Mouse (Mus musculus): ENCODE measurements around the gene Kif1a. TPM values are rescaled to one million over a fixed set of nuclear protein-coding genes. Genes with fewer than 3 reads are reported as not detected.

The Kif1a gene
- total RNA-seq, 1 experiment = 10.2 TPM

DNA sequence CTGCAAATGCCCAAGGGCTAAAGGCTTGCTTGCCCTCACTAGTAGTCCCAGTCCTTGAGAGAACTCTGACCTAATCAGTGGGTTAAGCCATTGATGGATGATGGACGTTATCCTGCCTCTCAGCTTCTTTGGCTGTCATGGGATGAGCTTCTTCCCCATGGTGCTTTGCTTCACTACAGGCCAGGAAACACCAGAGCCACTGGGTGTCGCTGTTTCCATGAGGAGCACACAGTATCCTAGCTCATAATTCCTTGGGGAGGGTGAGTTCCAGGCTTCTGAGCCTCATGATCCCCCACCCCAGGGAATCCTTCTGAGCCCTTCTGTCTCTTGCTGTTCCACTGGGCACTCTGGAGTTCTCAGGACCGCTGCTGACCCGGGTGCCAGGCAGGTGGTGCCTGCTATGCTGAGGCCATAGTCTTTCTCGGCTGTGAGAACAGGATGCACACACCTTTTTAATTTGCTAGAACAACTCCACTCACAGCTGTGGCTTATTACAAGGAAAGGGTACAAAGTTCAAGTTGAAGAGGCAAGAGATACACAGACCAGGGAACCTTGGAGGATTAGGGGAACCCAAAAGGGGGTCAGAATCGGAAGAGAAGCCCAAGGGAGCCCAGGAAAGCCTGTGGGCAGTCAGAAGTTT, 27.1 kb upstream of the Kif1a start:
- Histone ChIP-seq H3K27ac (ENCODE audit: insufficient read depth, low read depth, low read length, poor library complexity, severe bottlenecking) (no peak overlapping the region), H3K9me3 (ENCODE audit: control insufficient read depth, insufficient read depth, low read depth, low read length) (no peaks in the 10 kb centered on the region), H3K36me3 (ENCODE audit: control insufficient read depth, insufficient read depth, low read length, poor library complexity, severe bottlenecking) (no peaks in the 10 kb centered on the region), H3K9ac (ENCODE audit: insufficient read depth, low read depth, low read length, poor library complexity, severe bottlenecking) (no peak overlapping the region), H3K4me3 (ENCODE audit: insufficient read depth in 1 of 2, low read depth in 1 of 2, low read length in 2 of 2, poor library complexity in 1 of 2, severe bottlenecking in 1 of 2) (no peak overlapping the region), H3K4me1 (ENCODE audit: control insufficient read depth in 2 of 2, insufficient read depth in 2 of 2, low read length in 2 of 2, poor library complexity in 1 of 2) (no peaks in the 10 kb centered on the region)
- DNase-seq (ENCODE audit: low read depth, low spot score) = peak; percentile 42
- in situ Hi-C loops (cut with MboI; ENCODE audit: low sequenced_read_pairs in 2 of 2, unreplicated experiment in 2 of 2) = no loop called here
- TF ChIP-seq CHD2 (IDR thresholded peaks at IDR 0.05; ENCODE audit: low read depth, low read length) = no peak
- 0 out of 2 replicates have a peak, but pooled peaks have one; percentile 5 for TF ChIP-seq ZC3H11A (IDR thresholded peaks at IDR 0.05; ENCODE audit: borderline replicate concordance, low read depth, low read length)

DNA sequence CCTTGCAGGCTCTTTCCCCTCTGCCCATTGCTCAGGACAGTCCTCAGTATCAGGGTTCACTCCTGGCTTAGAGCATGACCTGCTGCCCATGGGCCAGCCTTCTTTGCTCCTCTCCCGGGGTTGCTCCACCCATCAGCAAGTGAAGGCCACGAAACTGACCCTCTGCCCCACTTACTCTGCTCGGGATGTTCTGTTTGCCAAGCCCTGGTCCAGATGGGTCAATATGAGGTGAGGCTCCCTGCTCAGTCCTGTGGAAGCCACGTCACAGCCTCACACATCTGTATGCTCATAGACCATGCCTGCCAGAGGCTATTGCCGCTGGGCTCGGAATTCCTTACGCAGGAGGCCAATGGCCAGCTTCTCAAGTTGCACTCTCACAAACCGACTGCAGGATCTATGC, 26.5 kb upstream of the Kif1a start:
- DNase-seq (ENCODE audit: low read depth, low spot score) = no peak
- Histone ChIP-seq H3K9me3 (ENCODE audit: control insufficient read depth, insufficient read depth, low read depth, low read length) (no peaks in the 10 kb centered on the region), H3K36me3 (ENCODE audit: control insufficient read depth, insufficient read depth, low read length, poor library complexity, severe bottlenecking) (no peaks in the 10 kb centered on the region), H3K4me3 (ENCODE audit: insufficient read depth in 1 of 2, low read depth in 1 of 2, low read length in 2 of 2, poor library complexity in 1 of 2, severe bottlenecking in 1 of 2) (no peak overlapping the region), H3K9ac (ENCODE audit: insufficient read depth, low read depth, low read length, poor library complexity, severe bottlenecking) (no peak overlapping the region), H3K4me1 (ENCODE audit: control insufficient read depth in 2 of 2, insufficient read depth in 2 of 2, low read length in 2 of 2, poor library complexity in 1 of 2) (no peaks in the 10 kb centered on the region), H3K27ac (ENCODE audit: insufficient read depth, low read depth, low read length, poor library complexity, severe bottlenecking) (no peak overlapping the region)
- TF ChIP-seq MAFK (IDR thresholded peaks at IDR 0.05; ENCODE audit: insufficient read depth, low read depth, low read length) (no peak), HCFC1 (IDR thresholded peaks at IDR 0.05; ENCODE audit: borderline replicate concordance, insufficient read depth, low read length) (no peak), CHD2 (IDR thresholded peaks at IDR 0.05; ENCODE audit: low read depth, low read length) (no peak), ZC3H11A (IDR thresholded peaks at IDR 0.05; ENCODE audit: borderline replicate concordance, low read depth, low read length) (no peak), ZNF384 (IDR thresholded peaks at IDR 0.05; ENCODE audit: low read depth, low read length) (no peak)
- in situ Hi-C loops (cut with MboI; ENCODE audit: low sequenced_read_pairs in 2 of 2, unreplicated experiment in 2 of 2) = no loop called here

DNA sequence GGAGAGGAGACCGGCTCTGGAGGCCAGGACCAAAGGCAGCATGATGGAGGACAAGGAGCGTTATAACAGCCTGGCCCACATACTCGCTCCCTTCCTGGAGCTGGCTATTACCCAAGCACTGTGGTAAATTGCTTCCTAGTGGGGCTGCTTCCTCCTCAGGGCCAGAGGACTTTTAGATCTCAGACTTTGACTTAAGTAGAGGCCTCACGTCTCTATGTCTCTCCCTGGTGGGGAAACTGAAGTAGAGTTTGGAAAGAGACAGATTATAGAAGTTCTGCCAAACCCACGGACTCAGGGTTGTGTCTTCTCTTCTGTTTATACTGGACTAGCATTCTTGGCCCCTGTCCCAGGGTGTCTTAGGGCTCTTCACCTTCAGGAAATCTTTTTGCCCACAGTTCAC, 23.5 kb upstream of the Kif1a start:
- no peak overlapping the region for H3K9ac ChIP-seq (ENCODE audit: insufficient read depth, low read depth, low read length, poor library complexity, severe bottlenecking)
- no peak overlapping the region for H3K4me3 ChIP-seq (ENCODE audit: insufficient read depth in 1 of 2, low read depth in 1 of 2, low read length in 2 of 2, poor library complexity in 1 of 2, severe bottlenecking in 1 of 2)
- no peaks in the 10 kb centered on the region for H3K9me3 ChIP-seq (ENCODE audit: control insufficient read depth, insufficient read depth, low read depth, low read length)
- no peak for TF ChIP-seq ZNF384 (IDR thresholded peaks at IDR 0.05; ENCODE audit: low read depth, low read length)
- no peak for TF ChIP-seq MAFK (IDR thresholded peaks at IDR 0.05; ENCODE audit: insufficient read depth, low read depth, low read length)
- no peak for TF ChIP-seq ZC3H11A (IDR thresholded peaks at IDR 0.05; ENCODE audit: borderline replicate concordance, low read depth, low read length)
- TF ChIP-seq CHD2 (IDR thresholded peaks at IDR 0.05; ENCODE audit: low read depth, low read length) = no peak
- TF ChIP-seq HCFC1 (IDR thresholded peaks at IDR 0.05; ENCODE audit: borderline replicate concordance, insufficient read depth, low read length) = no peak
- in situ Hi-C loops (cut with MboI; ENCODE audit: low sequenced_read_pairs in 2 of 2, unreplicated experiment in 2 of 2) = no loop called here
- H3K36me3 ChIP-seq (ENCODE audit: control insufficient read depth, insufficient read depth, low read length, poor library complexity, severe bottlenecking) = no peaks in the 10 kb centered on the region
- H3K4me1 ChIP-seq (ENCODE audit: control insufficient read depth in 2 of 2, insufficient read depth in 2 of 2, low read length in 2 of 2, poor library complexity in 1 of 2) = no peaks in the 10 kb centered on the region
- no peak for DNase-seq (ENCODE audit: low read depth, low spot score)
- no peak overlapping the region for H3K27ac ChIP-seq (ENCODE audit: insufficient read depth, low read depth, low read length, poor library complexity, severe bottlenecking)

DNA sequence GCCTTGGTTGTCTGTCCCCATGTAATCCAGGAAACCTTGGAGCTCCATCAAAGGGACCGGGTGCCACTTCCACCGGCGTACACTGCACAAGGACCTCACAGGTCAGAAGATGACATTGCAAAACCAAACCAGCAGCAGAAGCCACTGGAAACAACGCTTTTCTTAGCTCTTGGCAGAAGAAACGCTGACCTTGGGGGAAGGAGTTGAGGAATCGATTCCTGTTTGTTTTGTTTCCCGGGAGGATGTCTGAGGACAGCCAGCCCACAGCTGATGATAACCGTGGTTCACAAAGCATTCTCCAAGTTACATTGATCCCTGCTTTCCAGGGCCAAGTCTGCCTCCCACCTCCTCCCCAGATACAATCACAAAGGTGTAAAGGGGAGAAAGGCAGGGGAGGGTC, 22.3 kb upstream of the Kif1a start:
- in situ Hi-C loops (cut with MboI; ENCODE audit: low sequenced_read_pairs in 2 of 2, unreplicated experiment in 2 of 2) = no loop called here
- no peak overlapping the region for H3K27ac ChIP-seq (ENCODE audit: insufficient read depth, low read depth, low read length, poor library complexity, severe bottlenecking)
- H3K36me3 ChIP-seq (ENCODE audit: control insufficient read depth, insufficient read depth, low read length, poor library complexity, severe bottlenecking) = no peaks in the 10 kb centered on the region
- no peak overlapping the region for H3K9ac ChIP-seq (ENCODE audit: insufficient read depth, low read depth, low read length, poor library complexity, severe bottlenecking)
- no peaks in the 10 kb centered on the region for H3K4me1 ChIP-seq (ENCODE audit: control insufficient read depth in 2 of 2, insufficient read depth in 2 of 2, low read length in 2 of 2, poor library complexity in 1 of 2)
- no peak overlapping the region for H3K4me3 ChIP-seq (ENCODE audit: insufficient read depth in 1 of 2, low read depth in 1 of 2, low read length in 2 of 2, poor library complexity in 1 of 2, severe bottlenecking in 1 of 2)
- no peak for DNase-seq (ENCODE audit: low read depth, low spot score)
- H3K9me3 ChIP-seq (ENCODE audit: control insufficient read depth, insufficient read depth, low read depth, low read length) = no peaks in the 10 kb centered on the region
- TF ChIP-seq MAFK (IDR thresholded peaks at IDR 0.05; ENCODE audit: insufficient read depth, low read depth, low read length) (no peak), ZC3H11A (IDR thresholded peaks at IDR 0.05; ENCODE audit: borderline replicate concordance, low read depth, low read length) (no peak), HCFC1 (IDR thresholded peaks at IDR 0.05; ENCODE audit: borderline replicate concordance, insufficient read depth, low read length) (no peak), ZNF384 (IDR thresholded peaks at IDR 0.05; ENCODE audit: low read depth, low read length) (no peak), CHD2 (IDR thresholded peaks at IDR 0.05; ENCODE audit: low read depth, low read length) (no peak)

Measured in ES-E14 (cell line).